Mouse (Mus musculus) kidney, adult 18-20 months (tissue): ENCODE data around the gene Babam2.
"Not testable (repeated sequence)": the region's sequence is repeated elsewhere in the genome, so short reads cannot be mapped to it uniquely, and the experiment has no call there.

ENCODE experiments used
- DNase-seq: peaks from one replicate; pipeline ENCODE4 v3.0.0; 2021

The Babam2 gene

DNA sequence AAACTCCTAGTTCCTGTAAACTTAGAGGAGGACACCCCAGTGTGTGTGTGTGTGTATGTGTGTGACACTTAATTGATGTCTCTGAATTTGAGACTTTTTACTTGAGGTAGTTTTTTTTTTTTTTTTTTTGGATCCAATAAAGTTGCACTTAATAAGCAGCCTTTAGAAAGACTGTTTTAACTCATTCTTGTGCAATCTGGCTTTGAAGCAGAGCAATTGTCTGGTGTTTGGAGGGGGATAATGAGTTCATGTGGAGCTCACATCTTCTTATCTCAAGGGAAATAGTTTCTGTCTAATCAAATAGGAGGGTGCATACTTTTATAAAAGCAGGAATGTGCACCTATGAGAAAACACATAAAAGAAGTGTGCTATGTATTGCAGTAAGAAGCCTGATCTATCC is 142.5 kb downstream of the Babam2 start:
- DNase-seq: no peak

GRCm38 (mm10) chr5:31840406-31840805 is 142.9 kb downstream of the Babam2 start:
- DNase-seq: no peak

DNA sequence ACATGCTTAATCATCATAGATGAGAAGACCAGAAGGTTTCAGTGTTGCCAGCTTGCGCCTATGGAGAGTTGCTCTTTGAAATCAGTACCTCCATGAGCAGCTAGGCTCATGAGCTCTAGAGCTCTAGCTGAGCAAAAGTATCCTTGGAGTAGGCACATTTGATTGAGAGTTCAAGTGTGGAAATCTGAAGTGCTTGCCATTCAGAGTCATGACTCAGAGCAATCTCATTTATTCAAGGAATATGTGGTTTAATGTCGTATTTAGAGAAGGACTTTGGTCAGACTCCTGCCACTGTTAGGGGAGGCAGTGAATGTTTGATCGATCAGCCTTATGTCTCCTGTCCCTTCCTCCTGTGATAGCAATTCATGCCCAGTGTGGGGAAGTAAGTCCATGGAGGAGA is 147.4 kb downstream of the Babam2 start:
- no peak for DNase-seq

DNA sequence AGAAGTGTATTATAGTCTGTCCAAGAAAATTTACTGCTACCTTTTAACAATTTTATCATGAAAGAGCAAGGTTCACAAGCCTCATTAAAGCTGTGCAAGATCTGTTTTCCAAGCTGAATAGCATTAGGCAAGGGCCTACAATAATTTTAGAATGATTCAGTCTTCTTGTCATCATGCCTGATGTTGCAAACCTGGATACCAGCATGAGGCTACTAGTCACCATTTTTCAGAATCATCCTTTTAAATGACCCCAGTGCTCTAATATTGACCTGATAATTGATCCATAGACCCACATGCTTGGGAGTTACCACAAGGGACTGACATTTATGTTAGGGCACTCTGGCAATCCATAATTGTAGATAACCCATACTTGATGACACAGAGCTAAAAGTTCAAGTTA is 149.5 kb downstream of the Babam2 start:
- no peak for DNase-seq

GRCm38 (mm10) chr5:31848995-31849394 is 151.5 kb downstream of the Babam2 start:
- no peak for DNase-seq

GRCm38 (mm10) chr5:31852786-31853185 is 155.3 kb downstream of the Babam2 start:
- no peak for DNase-seq

DNA sequence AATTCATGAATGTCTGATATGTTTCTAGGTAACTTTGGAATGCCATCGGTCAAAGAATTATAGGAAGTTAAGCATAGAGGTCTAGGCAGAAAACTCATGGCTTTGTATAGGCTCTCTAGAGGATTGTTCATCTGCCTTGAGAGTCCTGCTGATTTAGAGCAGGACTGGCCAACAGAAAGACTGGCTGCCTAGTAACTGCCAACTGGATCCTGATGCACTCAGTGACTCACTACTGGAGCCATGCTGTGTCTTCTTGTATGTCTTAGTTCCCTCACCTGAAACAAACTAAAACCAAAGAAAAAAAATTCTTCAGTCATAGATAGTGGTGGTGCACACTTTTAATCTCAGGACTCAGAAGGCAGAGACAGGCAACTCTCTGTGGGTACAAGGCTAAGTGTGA is 156.3 kb downstream of the Babam2 start:
- no peak for DNase-seq

- DNase-seq: not testable (repeated sequence)
These were observed 161.4 kb downstream of the Babam2 start for GRCm38 (mm10) chr5:31858877-31859276.

DNA sequence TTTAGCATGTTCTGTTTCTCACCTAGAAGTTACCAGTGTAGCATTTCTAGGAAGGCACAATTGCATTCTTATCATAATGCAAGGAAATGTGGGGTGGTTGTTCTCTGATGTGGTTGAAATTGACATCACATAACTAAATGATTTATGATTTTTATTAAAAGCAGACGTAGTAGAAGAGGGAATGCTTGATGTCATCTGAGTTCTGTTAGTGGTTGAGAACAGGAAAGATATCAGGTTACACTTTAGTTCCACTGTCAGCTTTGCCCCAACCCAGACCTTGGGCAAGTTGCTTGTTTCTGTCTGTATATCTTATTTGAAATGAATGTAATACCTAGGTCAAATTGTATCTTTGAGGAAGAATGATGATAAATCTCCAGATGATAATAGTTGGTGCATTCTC is 162.9 kb downstream of the Babam2 start:
- DNase-seq: no peak

DNA sequence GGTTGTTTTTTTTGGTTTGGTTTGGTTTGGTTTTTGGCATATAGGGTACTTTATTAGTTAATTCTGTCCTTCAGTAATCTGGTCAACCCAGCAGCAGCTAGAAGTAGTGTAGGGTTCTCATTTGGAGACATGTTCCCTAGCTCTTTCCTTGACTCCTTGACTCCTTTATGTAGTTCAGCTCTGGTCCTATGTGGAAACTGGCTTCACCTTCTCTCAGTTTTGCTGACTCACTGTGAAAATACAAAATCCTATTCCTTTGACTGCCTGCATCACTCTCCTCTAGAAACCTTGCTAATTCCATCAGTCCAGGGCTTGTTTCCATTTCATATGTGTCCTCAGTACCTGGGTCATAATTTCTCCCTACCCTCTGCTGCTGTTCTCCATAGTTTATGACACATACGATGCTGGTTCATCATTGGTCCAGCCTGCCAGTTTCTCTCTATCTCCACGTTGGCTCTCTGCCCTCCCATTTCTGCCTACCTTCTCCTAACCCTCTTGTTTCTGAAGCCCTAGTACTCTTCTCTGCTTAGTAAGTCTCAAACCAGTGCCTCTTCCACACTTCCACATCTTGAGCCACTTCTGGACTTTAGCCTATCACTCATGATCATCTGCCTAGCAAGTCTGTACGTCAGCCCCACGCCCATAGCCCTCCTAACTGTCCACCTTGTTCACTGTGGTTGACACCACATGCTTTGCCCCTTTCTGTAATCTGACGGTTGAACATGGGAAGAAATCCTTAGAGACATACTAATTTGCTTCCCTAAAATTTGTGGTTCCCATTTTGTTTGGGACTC is 163.5 kb downstream of the Babam2 start:
- DNase-seq: no peak

DNA sequence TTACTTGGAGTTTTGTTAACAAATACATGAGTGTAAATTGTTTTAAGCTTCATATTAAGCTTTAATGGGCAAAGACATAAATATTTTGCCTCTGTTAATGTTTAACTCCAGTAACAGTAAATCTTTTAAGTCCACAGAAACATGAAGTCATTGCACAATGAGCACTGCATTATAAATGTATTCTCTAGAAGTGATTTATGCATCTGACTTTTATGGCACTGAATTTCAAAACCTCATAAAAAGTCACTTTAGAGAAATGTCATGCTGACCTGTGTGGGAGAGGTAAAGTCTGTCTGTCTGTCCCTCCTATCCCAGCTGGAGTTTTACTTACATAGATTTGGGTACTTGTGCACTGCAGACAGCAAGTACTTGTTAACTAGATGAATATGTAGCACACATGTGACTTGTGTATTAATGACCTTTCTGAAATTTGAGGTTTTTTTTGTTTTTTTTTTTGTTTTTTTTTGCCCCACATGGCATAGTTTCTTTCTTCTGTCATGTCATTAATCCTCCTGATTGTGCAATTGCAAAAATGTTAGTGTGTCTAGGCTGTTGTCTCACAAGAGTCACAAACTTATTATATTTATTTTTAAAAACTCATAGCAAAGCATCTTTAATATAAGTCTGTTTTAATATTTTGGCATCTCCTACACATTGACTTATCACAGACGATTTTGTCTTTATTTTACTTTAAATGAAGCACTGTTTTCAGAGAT is 165.4 kb downstream of the Babam2 start:
- DNase-seq: no peak

- no peak for DNase-seq
These were observed 166.6 kb downstream of the Babam2 start for GRCm38 (mm10) chr5:31864095-31864494.

- no peak for DNase-seq
These were observed 168.6 kb downstream of the Babam2 start for GRCm38 (mm10) chr5:31866071-31866470.

DNA sequence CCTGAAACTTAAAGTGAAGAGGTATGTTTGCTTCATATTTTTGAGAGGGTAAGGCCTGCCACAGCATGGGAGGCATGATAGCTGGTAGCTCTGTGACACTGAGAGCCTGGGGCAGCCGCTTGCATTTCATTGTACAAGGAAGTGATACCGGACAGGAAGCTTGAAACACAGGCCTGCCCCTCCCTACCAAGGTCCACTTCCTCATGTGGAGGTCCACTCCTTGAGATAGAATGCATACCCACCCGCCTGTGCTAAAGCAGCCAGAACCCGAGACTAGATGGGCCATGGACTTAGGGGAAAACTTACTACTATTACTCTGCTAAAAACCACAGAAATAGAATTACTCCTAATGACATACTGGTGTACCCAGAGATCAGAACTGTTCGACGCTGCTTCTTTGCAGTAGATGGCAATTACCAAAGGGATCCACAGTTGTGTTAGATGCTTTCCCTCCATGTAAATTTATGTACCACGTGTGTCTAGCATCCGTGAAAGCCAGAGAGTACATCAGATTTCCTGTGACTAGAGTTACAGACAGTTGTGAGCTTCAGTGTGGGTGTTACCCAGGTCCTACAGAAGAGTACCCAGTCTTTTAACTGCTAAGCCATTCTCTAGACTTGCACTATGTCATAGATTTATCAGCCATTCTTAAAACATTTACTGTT is 173.5 kb downstream of the Babam2 start:
- DNase-seq: no peak

- no peak for DNase-seq
These were observed 175.8 kb downstream of the Babam2 start for GRCm38 (mm10) chr5:31873328-31873727.

DNA sequence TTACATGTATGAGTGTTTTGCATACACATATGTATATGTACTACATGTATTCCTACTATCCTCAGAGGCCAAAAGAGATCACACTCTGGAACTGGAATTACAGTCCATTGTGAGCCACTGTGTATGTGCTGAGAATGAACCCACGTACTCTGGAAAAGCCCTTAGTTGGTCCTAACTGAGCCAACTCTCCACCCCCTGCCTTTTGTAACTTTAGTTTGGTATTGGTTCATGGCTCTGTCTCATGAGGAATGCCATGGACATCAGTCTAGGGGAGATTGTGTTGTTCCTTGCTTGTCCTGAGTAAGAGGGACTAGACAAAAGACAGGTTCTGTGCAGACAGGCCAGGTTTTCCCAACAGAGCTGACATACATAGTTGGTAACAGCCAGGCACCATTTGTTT is 177.1 kb downstream of the Babam2 start:
- DNase-seq: no peak

- DNase-seq: no peak
These were observed 178.0 kb downstream of the Babam2 start for GRCm38 (mm10) chr5:31875443-31875842.

DNA sequence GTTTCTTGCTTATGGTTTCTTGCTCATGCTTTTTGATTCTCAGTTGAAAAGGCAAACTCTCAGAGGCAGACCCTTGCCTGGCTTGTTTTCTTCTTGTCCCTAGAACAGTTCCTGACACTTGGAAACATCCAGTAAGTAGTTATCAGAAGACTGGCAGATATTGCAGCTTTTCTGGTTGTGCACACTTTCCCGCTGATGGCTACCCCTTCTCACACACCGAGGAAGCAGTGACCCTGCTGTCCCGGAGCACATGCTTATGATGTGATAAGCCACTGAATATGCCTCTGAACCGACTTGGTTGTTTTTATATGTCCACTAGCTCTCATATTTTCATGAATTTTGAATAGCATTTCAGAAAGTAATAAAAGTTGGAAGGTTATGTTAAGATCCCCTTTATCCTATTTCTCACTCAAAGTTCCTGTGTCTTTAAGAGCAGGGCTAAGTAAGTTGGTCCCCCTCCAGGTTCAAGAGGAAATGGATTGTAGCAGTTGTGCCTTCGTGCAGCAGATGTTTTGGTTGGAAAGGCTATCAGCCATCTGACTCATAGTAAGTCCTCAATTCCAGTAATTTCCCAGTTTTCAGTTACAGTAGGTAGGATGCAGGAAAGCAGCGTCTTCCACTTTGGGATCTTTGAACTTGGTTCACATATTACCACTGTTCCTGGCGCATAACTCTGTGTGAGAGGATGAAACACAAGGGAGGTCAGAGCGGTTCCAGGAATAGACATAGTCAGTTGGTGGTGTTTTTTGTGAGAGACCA is 178.9 kb downstream of the Babam2 start:
- no peak for DNase-seq

- DNase-seq: no peak
These were observed 183.0 kb downstream of the Babam2 start for GRCm38 (mm10) chr5:31880457-31880856.

DNA sequence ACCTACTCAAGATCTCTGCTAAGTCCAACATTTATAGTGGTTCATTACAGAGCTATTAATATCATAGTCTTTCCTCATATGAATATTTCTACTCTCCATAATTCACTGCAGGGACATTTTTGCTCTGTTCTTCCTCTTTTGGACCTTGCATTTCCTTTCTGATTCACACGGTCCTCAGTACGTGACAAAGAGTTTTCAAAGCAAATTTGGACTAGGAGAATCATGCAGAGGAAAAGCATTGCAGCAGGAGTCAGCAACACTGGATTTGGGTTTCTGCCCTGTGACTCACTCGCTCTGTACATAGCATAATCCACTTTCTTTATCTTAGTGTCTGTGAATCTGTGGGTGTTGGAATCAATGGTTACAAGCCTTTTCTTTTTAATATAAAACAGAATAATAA is 184.8 kb downstream of the Babam2 start:
- no peak for DNase-seq

GRCm38 (mm10) chr5:31884962-31885361 is 187.5 kb downstream of the Babam2 start:
- no peak for DNase-seq

- no peak for DNase-seq
These were observed 190.1 kb downstream of the Babam2 start for GRCm38 (mm10) chr5:31887590-31887989.

GRCm38 (mm10) chr5:31888341-31888740 is 190.9 kb downstream of the Babam2 start:
- no peak for DNase-seq
